10 mouse cellular contexts compared by ENCODE assay signal in genomic region chr19:32372373-32372772, GRCm38 (mm10). TPM values are rescaled to one million over a fixed set of nuclear protein-coding genes. Genes with fewer than 3 reads are reported as not detected.
A peak's percentile ranks its signal among the peaks of the same experiment; 100 is the strongest.
DNase-seq lines count a peak whose midpoint lies in the region; ATAC-seq and TF ChIP-seq lines count a peak whose summit lies in the region.
"Had no signal": no experiment of that assay in that cellular context is flagged by ENCODE, and none has a peak within 500 bp of the region (broad histone marks: within the 10 kb centered on the region; RNA-seq: fewer than 3 reads in every experiment).

No protein-coding gene starts in this region.

- H3K27me3 ChIP-seq in G1E (ENCODE audit: insufficient read depth, low read length): no peaks in the 10 kb centered on the region
- no peaks in the 10 kb centered on the region for H3K27me3 ChIP-seq in liver, embryonic 11.5 days (replicated peaks; ENCODE audit: control insufficient read depth, insufficient read depth, low read length)
- no peaks in the 10 kb centered on the region for H3K27me3 ChIP-seq in hindbrain, embryonic 13.5 days
- no peaks in the 10 kb centered on the region for H3K27me3 ChIP-seq in kidney, embryonic 16.5 days (ENCODE audit: insufficient read depth, low read length)
- H3K27me3 ChIP-seq: embryonic facial prominence, embryonic 13.5 days had no signal

- peaks cover 57% of the 10 kb centered on the region for H3K4me1 ChIP-seq in G1E (ENCODE audit: insufficient read depth, low read depth, low read length)
- H3K4me1 ChIP-seq in liver, embryonic 11.5 days (replicated peaks; ENCODE audit: control insufficient read depth, insufficient read depth, low read length): peaks cover 10% of the 10 kb centered on the region
- no peaks in the 10 kb centered on the region for H3K4me1 ChIP-seq in hindbrain, embryonic 13.5 days (replicated peaks)
- H3K4me1 ChIP-seq in kidney, embryonic 16.5 days (ENCODE audit: insufficient read depth, low read length): peaks cover 11% of the 10 kb centered on the region

- peak; percentile 48 to 82 for DNase-seq in adrenal gland, adult (ENCODE audit: inconsistent age in 2 of 2, low spot score in 1 of 2)
- no peak for DNase-seq in adrenal gland, postnatal 25 days
- peak; percentile 64 for DNase-seq in G1E (ENCODE audit: low spot score)
- peak; percentile 86 for DNase-seq in heart, adult 9 months (ENCODE audit: low spot score in 2 of 2)
- no peak for DNase-seq in liver, embryonic 11.5 days (ENCODE audit: low spot score)
- no peak for DNase-seq in right cerebral cortex, adult 2 months (ENCODE audit: low spot score in 2 of 2)

- H3K27ac ChIP-seq in liver, embryonic 11.5 days (ENCODE audit: low read depth, low read length): no peak overlapping the region
- H3K27ac ChIP-seq in hindbrain, embryonic 13.5 days: no peak overlapping the region
- no peak overlapping the region for H3K27ac ChIP-seq in kidney, embryonic 16.5 days (ENCODE audit: low read length)
- H3K27ac ChIP-seq: embryonic facial prominence, embryonic 13.5 days had no signal

- H3K4me3 ChIP-seq in G1E (ENCODE audit: low read depth, low read length): peak overlapping the region; percentile 47; the same call in 1 of the 2 replicates
- no peak overlapping the region for H3K4me3 ChIP-seq in liver, embryonic 11.5 days (ENCODE audit: low read depth, low read length)
- H3K4me3 ChIP-seq in hindbrain, embryonic 13.5 days: no peak overlapping the region
- no peak overlapping the region for H3K4me3 ChIP-seq in kidney, embryonic 16.5 days (ENCODE audit: low read length)
- H3K4me3 ChIP-seq: embryonic facial prominence, embryonic 13.5 days had no signal

- H3K9me3 ChIP-seq in G1E (replicated peaks): no peaks in the 10 kb centered on the region
- no peaks in the 10 kb centered on the region for H3K9me3 ChIP-seq in liver, embryonic 11.5 days (ENCODE audit: control insufficient read depth, low read length)
- H3K9me3 ChIP-seq in hindbrain, embryonic 13.5 days: no peaks in the 10 kb centered on the region
- no peaks in the 10 kb centered on the region for H3K9me3 ChIP-seq in kidney, embryonic 16.5 days (ENCODE audit: low read length)
- H3K9me3 ChIP-seq: embryonic facial prominence, embryonic 13.5 days had no signal

- TF ChIP-seq CTCF in G1E (IDR thresholded peaks at IDR 0.05; ENCODE audit: low read depth, low read length): no peak

- peaks cover 26% of the 10 kb centered on the region for H3K36me3 ChIP-seq in G1E (replicated peaks)
- no peaks in the 10 kb centered on the region for H3K36me3 ChIP-seq in liver, embryonic 11.5 days (ENCODE audit: control insufficient read depth, insufficient read depth, low read length)
- H3K36me3 ChIP-seq in hindbrain, embryonic 13.5 days: no peaks in the 10 kb centered on the region
- no peaks in the 10 kb centered on the region for H3K36me3 ChIP-seq in kidney, embryonic 16.5 days (ENCODE audit: insufficient read depth, low read length)
- H3K36me3 ChIP-seq: embryonic facial prominence, embryonic 13.5 days had no signal

- WGBS in liver, embryonic 11.5 days: 24% methylated on average over 4 of the region's 4 CpGs
- WGBS in hindbrain, embryonic 13.5 days: 92% methylated on average over 4 of the region's 4 CpGs
- 78% methylated on average over 4 of the region's 4 CpGs for WGBS in kidney, embryonic 16.5 days

- ATAC-seq in G1E (ENCODE audit: extremely low read depth, insufficient number of reproducible peaks, low FRiP score, poor library complexity, severe bottlenecking): peak; percentile 89
- ATAC-seq in liver, embryonic 11.5 days (replicated peaks; ENCODE audit: low FRiP score): peak; percentile 89
- no peak for ATAC-seq in hindbrain, embryonic 13.5 days (ENCODE audit: low FRiP score)
- no peak for ATAC-seq in kidney, embryonic 16.5 days (ENCODE audit: low FRiP score, low TSS enrichment)
- ATAC-seq: activated CD4-positive, CD25-positive, alpha-beta regulatory T cell, adult 4 months had no signal

- no peak overlapping the region for H3K9ac ChIP-seq in liver, embryonic 11.5 days (ENCODE audit: low read depth, low read length)
- no peak overlapping the region for H3K9ac ChIP-seq in hindbrain, embryonic 13.5 days
- no peak overlapping the region for H3K9ac ChIP-seq in kidney, embryonic 16.5 days (replicated peaks; ENCODE audit: low read length)
- H3K9ac ChIP-seq: embryonic facial prominence, embryonic 13.5 days had no signal

- H3K4me2 ChIP-seq in liver, embryonic 11.5 days: no peak overlapping the region
- H3K4me2 ChIP-seq in hindbrain, embryonic 13.5 days: no peak overlapping the region
- H3K4me2 ChIP-seq in kidney, embryonic 16.5 days (replicated peaks; ENCODE audit: low read depth, low read length): no peak overlapping the region
- H3K4me2 ChIP-seq: embryonic facial prominence, embryonic 13.5 days had no signal

RNA-seq across cellular contexts. Expression of gene Sgms1, which starts 17.1 kb away (rescaled TPM):
- 87.0 and 93.2 TPM in 2 replicates for total RNA-seq in adrenal gland, postnatal 25 days (2021)
- total RNA-seq in G1E (2014; fragmentation: Nextera tagmentation): 91.0 and 104 TPM in 2 replicates
- 51.1 and 61.2 TPM in 2 replicates for total RNA-seq in G1E (2017)
- 14.1 and 14.5 TPM in 2 replicates for polyA plus RNA-seq in G1E (2012)
- polyA plus RNA-seq in liver, embryonic 11.5 days (2014; fragmentation: Nextera tagmentation; extraction: Ambion mirVana): 31.4 and 32.0 TPM in 2 replicates
- 17.7 and 19.1 TPM in 2 replicates for polyA plus RNA-seq in hindbrain, embryonic 13.5 days (2015; fragmentation: Nextera tagmentation; extraction: Ambion mirVana)
- polyA plus RNA-seq in kidney, embryonic 16.5 days (2015; fragmentation: Nextera tagmentation; extraction: Ambion mirVana): 59.5 and 65.5 TPM in 2 replicates

Comparison
In these comparisons a context has a peak if more than half of its experiments do, and no peak if none do; other contexts are left out.
1. DNase-seq: peak in adrenal gland, adult (2 of 2), G1E (single experiment) and heart, adult 9 months (2 of 2); none in adrenal gland, postnatal 25 days (single experiment), liver, embryonic 11.5 days (single experiment) and right cerebral cortex, adult 2 months (0 of 2).
2. ATAC-seq: peak in G1E (single experiment) and liver, embryonic 11.5 days (single experiment); none in hindbrain, embryonic 13.5 days (single experiment) and kidney, embryonic 16.5 days (single experiment).